Mouse (Mus musculus) CH12F3 (cell line): ENCODE measurements around the gene Tmco3.

Experiments
- in situ Hi-C: fragments of 300-500 bp; cut with MboI; formaldehyde crosslinking; loops from 2 replicates; pipeline ENCODE4 v1.14.3; 2020; ENCODE audit warnings: low sequenced_read_pairs

Tmco3 gene

GRCm38 (mm10) chr8:13360213-13360612 is 72.2 kb downstream of the Tmco3 start:
- in situ Hi-C loops = no loop called here

GRCm38 (mm10) chr8:13361865-13362264 is 73.9 kb downstream of the Tmco3 start:
- in situ Hi-C loops = no loop called here
